Mouse (Mus musculus): ENCODE measurements around the gene Dgkd. TPM values are rescaled to one million over a fixed set of nuclear protein-coding genes. Genes with fewer than 3 reads are reported as not detected.

Gene Dgkd
- polyA plus RNA-seq, 1 experiment from 2014 or later = 35.3 TPM

DNA sequence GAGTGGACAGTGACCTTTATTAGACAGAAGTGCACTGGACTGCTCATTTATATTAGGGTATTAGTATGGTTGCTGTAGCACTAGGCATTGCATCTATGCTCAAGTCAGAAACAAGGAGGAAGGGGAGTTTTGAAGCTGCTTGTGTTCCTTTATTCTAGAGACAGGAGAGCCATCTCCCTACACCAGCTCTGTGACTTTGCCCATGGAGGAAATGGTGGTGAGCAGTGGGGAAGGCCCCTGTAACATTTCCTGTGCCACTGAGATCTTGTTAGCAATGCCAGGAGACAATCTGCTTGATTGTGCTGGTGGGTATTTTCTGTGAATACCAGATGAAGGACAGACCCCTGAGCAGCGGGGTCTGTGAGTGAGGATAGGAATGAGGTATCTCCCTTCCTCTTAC is 23.0 kb downstream of the Dgkd start:
- no peak for DNase-seq (ENCODE audit: low spot score, missing footprints)
- no peaks in the 10 kb centered on the region for H3K27me3 ChIP-seq (ENCODE audit: control insufficient read depth, insufficient read depth, low read length)
- H3K4me3 ChIP-seq (ENCODE audit: low read depth, low read length) = no peak overlapping the region
- H3K9me3 ChIP-seq (ENCODE audit: control insufficient read depth, low read length) = no peaks in the 10 kb centered on the region
- no peak overlapping the region for H3K27ac ChIP-seq (ENCODE audit: low read depth, low read length)
- no peak for ATAC-seq (ENCODE audit: low FRiP score)
- H3K4me1 ChIP-seq (ENCODE audit: control insufficient read depth, insufficient read depth, low read length) = no peaks in the 10 kb centered on the region
- H3K36me3 ChIP-seq (ENCODE audit: control insufficient read depth, insufficient read depth, low read length) = no peaks in the 10 kb centered on the region
- WGBS = 86% methylated on average over 1 of the region's 1 CpGs
- H3K9ac ChIP-seq (ENCODE audit: low read length) = no peak overlapping the region
- no peak overlapping the region for H3K4me2 ChIP-seq

GRCm38 (mm10) chr1:87877552-87878283 is 24.6 kb downstream of the Dgkd start:
- H3K4me3 ChIP-seq (ENCODE audit: low read depth, low read length) = no peak overlapping the region
- no peaks in the 10 kb centered on the region for H3K36me3 ChIP-seq (ENCODE audit: control insufficient read depth, insufficient read depth, low read length)
- no peak for ATAC-seq (ENCODE audit: low FRiP score)
- H3K27ac ChIP-seq (ENCODE audit: low read depth, low read length) = no peak overlapping the region
- H3K9me3 ChIP-seq (ENCODE audit: control insufficient read depth, low read length) = no peaks in the 10 kb centered on the region
- no peaks in the 10 kb centered on the region for H3K27me3 ChIP-seq (ENCODE audit: control insufficient read depth, insufficient read depth, low read length)
- DNase-seq (ENCODE audit: low spot score, missing footprints) = no peak
- 77% methylated on average over 9 of the region's 9 CpGs for WGBS
- no peak overlapping the region for H3K9ac ChIP-seq (ENCODE audit: low read length)
- no peak overlapping the region for H3K4me2 ChIP-seq
- no peaks in the 10 kb centered on the region for H3K4me1 ChIP-seq (ENCODE audit: control insufficient read depth, insufficient read depth, low read length)

DNA sequence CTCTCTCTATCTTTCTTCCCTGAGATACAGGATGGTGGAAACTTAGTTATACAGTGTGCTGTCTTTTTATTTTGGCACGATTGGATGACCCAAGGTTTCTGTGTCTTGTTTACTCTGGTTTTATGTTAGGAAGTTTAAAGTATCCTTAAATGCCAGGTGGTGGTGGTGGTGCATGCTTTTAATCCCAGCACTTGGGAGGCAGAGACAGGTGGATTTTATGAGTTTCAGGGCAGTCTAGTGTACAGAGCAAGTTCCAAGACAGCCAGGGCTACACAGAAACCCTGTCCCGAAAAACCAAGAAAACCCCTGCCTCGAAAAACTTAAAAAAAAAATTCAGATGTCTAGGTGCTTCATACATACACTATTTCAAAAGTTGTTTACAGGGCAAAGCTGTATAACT is 25.9 kb downstream of the Dgkd start:
- WGBS = 94% methylated on average over 3 of the region's 3 CpGs
- no peak overlapping the region for H3K9ac ChIP-seq (ENCODE audit: low read length)
- H3K36me3 ChIP-seq (ENCODE audit: control insufficient read depth, insufficient read depth, low read length) = no peaks in the 10 kb centered on the region
- H3K4me3 ChIP-seq (ENCODE audit: low read depth, low read length) = no peak overlapping the region
- ATAC-seq (ENCODE audit: low FRiP score) (no peak), DNase-seq (ENCODE audit: low spot score, missing footprints) (no peak)
- no peak overlapping the region for H3K27ac ChIP-seq (ENCODE audit: low read depth, low read length)
- no peaks in the 10 kb centered on the region for H3K9me3 ChIP-seq (ENCODE audit: control insufficient read depth, low read length)
- H3K27me3 ChIP-seq (ENCODE audit: control insufficient read depth, insufficient read depth, low read length) = no peaks in the 10 kb centered on the region
- H3K4me1 ChIP-seq (ENCODE audit: control insufficient read depth, insufficient read depth, low read length) = no peaks in the 10 kb centered on the region
- H3K4me2 ChIP-seq = no peak overlapping the region

DNA sequence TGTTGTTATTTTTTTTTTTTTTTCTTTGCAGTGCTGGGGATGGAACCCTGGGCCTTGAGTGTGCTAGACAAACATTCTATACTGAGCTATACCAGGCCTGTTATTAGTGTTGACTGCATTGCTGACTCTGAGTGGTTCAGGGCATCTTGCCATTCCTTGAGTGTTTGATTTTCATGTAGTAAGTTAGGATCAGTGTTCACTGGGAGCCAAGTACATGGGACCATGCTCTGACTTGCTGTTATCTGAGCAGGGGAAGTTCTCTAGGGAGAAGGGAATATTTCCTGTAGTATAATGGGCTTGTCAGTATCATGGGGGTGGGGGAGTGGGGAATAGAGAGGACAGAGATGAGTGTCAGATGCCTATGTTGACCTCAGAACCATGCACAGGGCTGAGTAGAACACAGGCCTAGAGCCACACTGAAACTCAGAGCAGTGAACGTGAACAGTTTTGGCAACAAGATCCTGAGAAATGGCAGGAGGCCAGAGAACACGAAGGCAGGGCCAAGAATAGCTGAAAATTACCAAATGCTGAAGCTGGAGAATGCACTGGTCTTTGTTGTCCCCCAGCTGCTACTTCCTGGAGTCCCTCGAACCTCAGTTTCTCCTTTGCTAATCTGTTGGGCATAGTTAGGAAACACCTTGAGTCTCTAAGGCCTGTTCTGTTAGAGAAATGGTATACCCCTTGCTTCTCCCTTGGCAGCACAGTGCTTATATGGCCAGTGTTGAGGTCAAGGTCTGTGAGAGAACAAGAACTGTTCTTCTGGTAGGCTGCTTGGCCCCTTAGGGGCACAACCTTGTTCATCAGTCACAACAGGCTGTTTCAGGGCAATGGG is 26.6 kb downstream of the Dgkd start:
- Histone ChIP-seq H3K9me3 (ENCODE audit: control insufficient read depth, low read length) (no peaks in the 10 kb centered on the region), H3K4me1 (ENCODE audit: control insufficient read depth, insufficient read depth, low read length) (no peaks in the 10 kb centered on the region), H3K4me3 (ENCODE audit: low read depth, low read length) (no peak overlapping the region), H3K9ac (ENCODE audit: low read length) (no peak overlapping the region), H3K36me3 (ENCODE audit: control insufficient read depth, insufficient read depth, low read length) (no peaks in the 10 kb centered on the region), H3K27me3 (ENCODE audit: control insufficient read depth, insufficient read depth, low read length) (no peaks in the 10 kb centered on the region), H3K4me2 (no peak overlapping the region), H3K27ac (ENCODE audit: low read depth, low read length) (no peak overlapping the region)
- WGBS = 83% methylated on average over 3 of the region's 3 CpGs
- DNase-seq (ENCODE audit: low spot score, missing footprints) (no peak), ATAC-seq (ENCODE audit: low FRiP score) (no peak)

- ATAC-seq (ENCODE audit: low FRiP score) (no peak), DNase-seq (ENCODE audit: low spot score, missing footprints) (no peak)
- 89% methylated on average over 6 of the region's 6 CpGs for WGBS
- Histone ChIP-seq H3K4me3 (ENCODE audit: low read depth, low read length) (no peak overlapping the region), H3K27ac (ENCODE audit: low read depth, low read length) (no peak overlapping the region), H3K4me1 (ENCODE audit: control insufficient read depth, insufficient read depth, low read length) (no peaks in the 10 kb centered on the region), H3K36me3 (ENCODE audit: control insufficient read depth, insufficient read depth, low read length) (no peaks in the 10 kb centered on the region), H3K9ac (ENCODE audit: low read length) (no peak overlapping the region), H3K27me3 (ENCODE audit: control insufficient read depth, insufficient read depth, low read length) (no peaks in the 10 kb centered on the region), H3K4me2 (no peak overlapping the region), H3K9me3 (ENCODE audit: control insufficient read depth, low read length) (no peaks in the 10 kb centered on the region)
Observed at GRCm38 (mm10) chr1:87880326-87880627, 27.2 kb downstream of the Dgkd start.

DNA sequence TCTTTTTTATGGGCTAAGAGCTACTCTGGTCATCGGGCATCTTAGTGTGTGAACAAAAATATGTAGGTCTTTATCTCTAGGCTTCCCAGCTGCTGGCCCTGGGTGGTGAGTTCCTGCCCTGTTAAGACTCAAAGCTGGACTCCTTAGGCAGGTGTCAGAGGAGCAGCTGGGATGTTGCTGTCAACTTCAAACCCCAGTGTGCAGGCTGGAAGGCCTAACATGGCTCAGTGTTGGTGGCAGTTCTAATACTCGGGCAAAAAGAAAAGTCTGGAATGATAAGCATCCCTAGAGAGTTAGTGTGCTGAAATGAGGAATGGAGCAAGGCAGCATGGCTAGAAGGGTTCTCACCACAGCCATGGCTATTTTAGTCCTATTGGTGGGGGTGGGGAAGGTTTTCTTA is 27.8 kb downstream of the Dgkd start:
- Histone ChIP-seq H3K27me3 (ENCODE audit: control insufficient read depth, insufficient read depth, low read length) (no peaks in the 10 kb centered on the region), H3K9me3 (ENCODE audit: control insufficient read depth, low read length) (no peaks in the 10 kb centered on the region), H3K4me3 (ENCODE audit: low read depth, low read length) (no peak overlapping the region), H3K36me3 (ENCODE audit: control insufficient read depth, insufficient read depth, low read length) (no peaks in the 10 kb centered on the region), H3K9ac (ENCODE audit: low read length) (no peak overlapping the region), H3K4me1 (ENCODE audit: control insufficient read depth, insufficient read depth, low read length) (no peaks in the 10 kb centered on the region), H3K27ac (ENCODE audit: low read depth, low read length) (no peak overlapping the region), H3K4me2 (no peak overlapping the region)
- 75% methylated on average over 2 of the region's 2 CpGs for WGBS
- DNase-seq (ENCODE audit: low spot score, missing footprints) (no peak), ATAC-seq (ENCODE audit: low FRiP score) (no peak)

DNA sequence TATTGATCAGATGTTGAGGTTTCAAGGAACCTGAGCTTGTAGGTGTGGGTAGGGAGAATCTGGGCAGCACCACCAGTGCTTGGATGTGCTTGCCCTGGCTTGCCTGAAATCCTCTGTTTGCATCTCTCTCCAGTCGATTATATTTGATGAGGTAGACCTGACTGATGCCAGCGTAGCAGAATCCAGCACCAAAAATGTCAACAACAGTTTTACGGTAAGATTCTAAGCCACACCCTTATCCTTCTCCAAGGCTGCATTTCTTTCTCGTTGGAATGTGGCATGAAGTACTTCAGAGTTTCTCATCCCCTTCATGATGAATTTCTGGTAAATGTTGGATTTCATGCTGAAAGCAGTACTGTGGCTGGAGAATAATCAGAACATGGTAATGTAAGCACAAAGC is 28.6 kb downstream of the Dgkd start:
- DNase-seq (ENCODE audit: low spot score, missing footprints) (no peak), ATAC-seq (ENCODE audit: low FRiP score) (no peak)
- H3K9me3 ChIP-seq (ENCODE audit: control insufficient read depth, low read length) = no peaks in the 10 kb centered on the region
- no peak overlapping the region for H3K4me2 ChIP-seq
- no peaks in the 10 kb centered on the region for H3K4me1 ChIP-seq (ENCODE audit: control insufficient read depth, insufficient read depth, low read length)
- H3K36me3 ChIP-seq (ENCODE audit: control insufficient read depth, insufficient read depth, low read length) = no peaks in the 10 kb centered on the region
- 94% methylated on average over 4 of the region's 4 CpGs for WGBS
- H3K4me3 ChIP-seq (ENCODE audit: low read depth, low read length) = no peak overlapping the region
- no peak overlapping the region for H3K27ac ChIP-seq (ENCODE audit: low read depth, low read length)
- no peaks in the 10 kb centered on the region for H3K27me3 ChIP-seq (ENCODE audit: control insufficient read depth, insufficient read depth, low read length)
- no peak overlapping the region for H3K9ac ChIP-seq (ENCODE audit: low read length)

DNA sequence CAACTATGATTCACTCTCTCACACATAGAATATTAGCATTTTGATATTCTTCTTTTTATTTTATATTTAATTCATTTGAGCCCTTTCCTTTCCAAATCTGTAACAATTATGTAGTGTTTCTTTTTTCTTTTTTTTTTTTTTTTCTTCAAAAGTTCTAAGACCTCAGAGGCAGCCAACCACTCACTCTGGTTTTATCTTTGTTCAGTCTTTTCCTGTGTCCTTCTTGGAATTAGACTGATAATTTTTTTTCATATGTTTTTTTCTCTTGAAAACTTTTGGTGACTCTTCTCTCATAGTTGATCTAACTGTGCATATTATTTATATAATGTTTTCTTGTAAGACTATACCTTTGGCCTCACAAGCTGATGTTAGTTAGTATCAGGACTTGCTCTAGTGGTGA is 29.5 kb downstream of the Dgkd start:
- Histone ChIP-seq H3K4me2 (no peak overlapping the region), H3K36me3 (ENCODE audit: control insufficient read depth, insufficient read depth, low read length) (no peaks in the 10 kb centered on the region), H3K4me1 (ENCODE audit: control insufficient read depth, insufficient read depth, low read length) (no peaks in the 10 kb centered on the region), H3K27ac (ENCODE audit: low read depth, low read length) (no peak overlapping the region), H3K9ac (ENCODE audit: low read length) (no peak overlapping the region), H3K4me3 (ENCODE audit: low read depth, low read length) (no peak overlapping the region), H3K27me3 (ENCODE audit: control insufficient read depth, insufficient read depth, low read length) (no peaks in the 10 kb centered on the region), H3K9me3 (ENCODE audit: control insufficient read depth, low read length) (no peaks in the 10 kb centered on the region)
- no peak for DNase-seq (ENCODE audit: low spot score, missing footprints)
- ATAC-seq (ENCODE audit: low FRiP score) = no peak

- H3K9me3 ChIP-seq (ENCODE audit: control insufficient read depth, low read length) = no peaks in the 10 kb centered on the region
- no peak for ATAC-seq (ENCODE audit: low FRiP score)
- H3K4me2 ChIP-seq = no peak overlapping the region
- DNase-seq (ENCODE audit: low spot score, missing footprints) = no peak
- H3K27me3 ChIP-seq (ENCODE audit: control insufficient read depth, insufficient read depth, low read length) = no peaks in the 10 kb centered on the region
- H3K4me3 ChIP-seq (ENCODE audit: low read depth, low read length) = no peak overlapping the region
- H3K9ac ChIP-seq (ENCODE audit: low read length) = no peak overlapping the region
- H3K36me3 ChIP-seq (ENCODE audit: control insufficient read depth, insufficient read depth, low read length) = no peaks in the 10 kb centered on the region
- no peaks in the 10 kb centered on the region for H3K4me1 ChIP-seq (ENCODE audit: control insufficient read depth, insufficient read depth, low read length)
- WGBS = 74% methylated on average over 1 of the region's 1 CpGs
- no peak overlapping the region for H3K27ac ChIP-seq (ENCODE audit: low read depth, low read length)
Observed at GRCm38 (mm10) chr1:87890960-87891359, 37.9 kb downstream of the Dgkd start.
